10 mouse cellular contexts compared by ENCODE assay signal in the genomic region with DNA sequence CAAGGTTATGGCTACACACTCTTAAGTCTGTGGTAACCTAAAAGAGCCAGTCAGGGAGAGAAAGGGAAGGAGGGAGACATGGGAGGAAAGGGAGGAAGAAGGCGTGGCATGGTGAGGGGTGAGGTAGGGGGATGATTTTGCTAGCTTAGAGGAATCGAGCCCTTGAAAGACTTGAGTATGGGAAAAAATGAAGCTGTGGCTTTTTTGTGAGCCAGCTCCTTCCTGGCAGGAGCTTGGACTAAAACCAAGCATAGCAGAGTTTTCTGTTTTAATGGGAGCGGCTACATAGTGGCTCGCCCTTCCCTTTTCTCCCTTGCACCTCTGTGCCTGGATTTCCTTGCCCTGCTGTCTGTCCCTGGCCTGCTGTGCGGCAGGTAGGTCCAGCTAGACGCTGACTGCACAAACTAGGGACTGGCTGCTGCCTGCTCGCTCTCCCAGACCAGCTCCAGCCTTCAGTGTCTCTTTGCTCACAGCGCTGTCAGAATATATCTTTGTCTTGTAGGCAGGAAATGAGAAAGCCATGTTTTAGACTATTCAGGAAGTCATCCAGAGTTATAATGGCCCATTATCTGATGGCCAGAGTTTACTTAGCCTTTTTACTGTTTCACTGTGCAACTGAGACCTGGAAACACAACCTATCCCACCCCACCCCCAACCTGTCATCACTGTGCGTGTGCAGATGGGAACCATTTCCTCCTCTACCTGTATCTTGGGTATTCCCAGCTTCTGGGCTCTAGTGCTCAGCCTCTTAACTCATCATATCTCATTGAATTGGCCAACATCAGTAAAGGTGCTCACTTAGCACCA. TPM values are rescaled to one million over a fixed set of nuclear protein-coding genes. Genes with fewer than 3 reads are reported as not detected.
DNase-seq lines count a peak whose midpoint lies in the region; ATAC-seq and TF ChIP-seq lines count a peak whose summit lies in the region.
"Had no signal": no experiment of that assay in that cellular context is flagged by ENCODE, and none has a peak within 500 bp of the region (broad histone marks: within the 10 kb centered on the region; RNA-seq: fewer than 3 reads in every experiment).

No protein-coding gene starts in this region.

- DNase-seq in heart, adult 2 months: no peak
- DNase-seq in heart, adult 8-10 months (ENCODE audit: low spot score): no peak
- peak; percentile 17 for DNase-seq in kidney, postnatal 10 days
- DNase-seq in kidney, postnatal 4 days: no peak
- DNase-seq in fibroblast of lung, adult 2 months (ENCODE audit: low read depth): peak; percentile 98
- no peak for DNase-seq in adrenal gland, adult (ENCODE audit: inconsistent age in 2 of 2, low spot score in 1 of 2)
- DNase-seq in layer of hippocampus, adult 8-10 months (ENCODE audit: low spot score in 2 of 2): no peak
- DNase-seq: gastrocnemius, postnatal 25 days had no signal

- no peaks in the 10 kb centered on the region for H3K36me3 ChIP-seq in heart, adult 2 months (ENCODE audit: control insufficient read depth, insufficient read depth, low read length)

- no peaks in the 10 kb centered on the region for H3K79me2 ChIP-seq in heart, adult 2 months (replicated peaks; ENCODE audit: control insufficient read depth, insufficient read depth, low read length)

- TF ChIP-seq CTCF in heart, adult 2 months (IDR thresholded peaks at IDR 0.05): no peak

- H3K27ac ChIP-seq in heart, adult 2 months: peak overlapping the region; percentile 23
- H3K27ac ChIP-seq: macrophage had no signal

- H3K27me3 ChIP-seq in heart, adult 2 months (ENCODE audit: control insufficient read depth, insufficient read depth, low read length): no peaks in the 10 kb centered on the region

- 37% methylated on average over 9 of the region's 9 CpGs for WGBS in heart, adult 2 months

- ATAC-seq in megakaryocyte progenitor cell, adult 5-6 weeks (replicated peaks; ENCODE audit: poor library complexity): peak; percentile 39

- 0 out of 2 replicates have a peak overlapping the region, but pooled peaks have one; percentile 46 for H3K9ac ChIP-seq in heart, adult 2 months (ENCODE audit: low read depth, low read length)

- TF ChIP-seq EP300 in heart, adult 2 months (IDR thresholded peaks at IDR 0.05; ENCODE audit: insufficient read depth, low read depth, low read length): no peak

- TF ChIP-seq POLR2A in heart, adult 2 months (IDR thresholded peaks at IDR 0.05; ENCODE audit: insufficient read depth, low read depth, low read length): no peak

- intact Hi-C loops in heart, adult 2 months (cut with DNase I): no loop called here

- no peak overlapping the region for H3K4me3 ChIP-seq in heart, adult 2 months

- H3K4me1 ChIP-seq in heart, adult 2 months (ENCODE audit: control insufficient read depth, insufficient read depth, low read length): peaks cover 4% of the 10 kb centered on the region

RNA-seq across cellular contexts. Expression of a gene that starts 57.4 kb away (rescaled TPM):
- total RNA-seq in heart, adult 2 months (2021): 10 to 100 TPM in 1 of 2 experiments, 1 to 10 TPM in 1; 4.9 to 10.5 TPM
- polyA plus RNA-seq in heart, adult 2 months (2012; rRNA removed): 4.4 and 7.0 TPM in 2 replicates
- total RNA-seq in heart, adult 8-10 months (2022): 1 to 10 TPM; 4.1 to 6.4 (median 5.1) TPM
- total RNA-seq in megakaryocyte progenitor cell, adult 5-6 weeks (2015): 0.05 TPM in 1 of 2 replicates, not detected in the other
- not detected in 2 replicates for total RNA-seq in megakaryocyte progenitor cell, adult 5-6 weeks (2017)
- total RNA-seq in layer of hippocampus, adult 8-10 months (2022): 10 to 100 TPM; 11.1 to 15.6 (median 14.5) TPM

Comparison
In these comparisons a context has a peak if more than half of its experiments do, and no peak if none do; other contexts are left out.
1. DNase-seq: peak in kidney, postnatal 10 days (single experiment) and fibroblast of lung, adult 2 months (single experiment); none in heart, adult 2 months (0 of 2), heart, adult 8-10 months (single experiment), kidney, postnatal 4 days (0 of 2), adrenal gland, adult (0 of 2) and layer of hippocampus, adult 8-10 months (0 of 2).
2. RNA of a gene that starts 57.4 kb away (total RNA-seq): 11.1 to 15.6 TPM in layer of hippocampus, adult 8-10 months, 4.9 to 10.5 TPM in heart, adult 2 months and 4.1 to 6.4 TPM in heart, adult 8-10 months; 0.05 TPM in megakaryocyte progenitor cell, adult 5-6 weeks; every median in the first group is over 4 times any median in the second.